Mouse (Mus musculus) neural tube, embryonic 15.5 days (tissue): ENCODE measurements around the gene Npr3. TPM values are rescaled to one million over a fixed set of nuclear protein-coding genes. Genes with fewer than 3 reads are reported as not detected.

Experiments
- ATAC-seq: fragments of 200-750 bp; cut with Nextera tagmentation; 2 replicates; pipeline ENCODE4 v1.8.0; 2017; ENCODE audit warnings: mild to moderate bottlenecking, moderate TSS enrichment, moderate library complexity; ENCODE audit not compliant: low FRiP score
- H3K27ac ChIP-seq: fragments of 300-500 bp; sonication (generic); replicated peaks from 2 replicates; pipeline ENCODE4 v1.5.1; 2015; ENCODE audit warnings: mild to moderate bottlenecking, inconsistent platforms
- H3K27me3 ChIP-seq: fragments of 300-500 bp; sonication (generic); replicated peaks from 2 replicates; pipeline ENCODE4 v1.6.1; 2015; ENCODE audit warnings: inconsistent platforms
- H3K36me3 ChIP-seq: fragments of 300-500 bp; sonication (generic); 2 replicates; pipeline ENCODE4 v1.6.1; 2015; ENCODE audit warnings: inconsistent platforms
- H3K4me1 ChIP-seq: fragments of 300-500 bp; sonication (generic); 2 replicates; pipeline ENCODE4 v1.6.1; 2015; ENCODE audit warnings: inconsistent platforms
- H3K4me2 ChIP-seq: fragments of 300-500 bp; sonication (generic); 2 replicates; pipeline ENCODE4 v1.6.1; 2015; ENCODE audit warnings: inconsistent platforms, mild to moderate bottlenecking, moderate library complexity
- H3K4me3 ChIP-seq: fragments of 300-500 bp; sonication (generic); replicated peaks from 2 replicates; pipeline ENCODE4 v1.5.1; 2015; ENCODE audit warnings: mild to moderate bottlenecking, inconsistent platforms
- H3K9ac ChIP-seq: fragments of 300-500 bp; sonication (generic); replicated peaks from 2 replicates; pipeline ENCODE4 v1.6.1; 2015; ENCODE audit warnings: mild to moderate bottlenecking, inconsistent platforms
- H3K9me3 ChIP-seq: fragments of 300-500 bp; sonication (generic); replicated peaks from 2 replicates; pipeline ENCODE4 v1.6.1; 2016; ENCODE audit warnings: inconsistent platforms
- WGBS: fragments of 180-500 bp; shearing (Covaris S2); methylation state at CpG from one replicate; pipeline ENCODE4 v1.1.7; 2015; ENCODE audit warnings: mixed read lengths; 5-methylcytosine and 5-hydroxymethylcytosine counted together
- polyA plus RNA-seq: library from polyadenylated mRNA; unstranded; fragments of >200 nt; fragmentation: Nextera tagmentation; extraction: Ambion mirVana; gene quantifications from 2 replicates; pipeline ENCODE4 v1.2.1, GENCODE M21; 2015

The Npr3 gene
- polyA plus RNA-seq, result 1.4 and 2.5 TPM in 2 replicates

DNA sequence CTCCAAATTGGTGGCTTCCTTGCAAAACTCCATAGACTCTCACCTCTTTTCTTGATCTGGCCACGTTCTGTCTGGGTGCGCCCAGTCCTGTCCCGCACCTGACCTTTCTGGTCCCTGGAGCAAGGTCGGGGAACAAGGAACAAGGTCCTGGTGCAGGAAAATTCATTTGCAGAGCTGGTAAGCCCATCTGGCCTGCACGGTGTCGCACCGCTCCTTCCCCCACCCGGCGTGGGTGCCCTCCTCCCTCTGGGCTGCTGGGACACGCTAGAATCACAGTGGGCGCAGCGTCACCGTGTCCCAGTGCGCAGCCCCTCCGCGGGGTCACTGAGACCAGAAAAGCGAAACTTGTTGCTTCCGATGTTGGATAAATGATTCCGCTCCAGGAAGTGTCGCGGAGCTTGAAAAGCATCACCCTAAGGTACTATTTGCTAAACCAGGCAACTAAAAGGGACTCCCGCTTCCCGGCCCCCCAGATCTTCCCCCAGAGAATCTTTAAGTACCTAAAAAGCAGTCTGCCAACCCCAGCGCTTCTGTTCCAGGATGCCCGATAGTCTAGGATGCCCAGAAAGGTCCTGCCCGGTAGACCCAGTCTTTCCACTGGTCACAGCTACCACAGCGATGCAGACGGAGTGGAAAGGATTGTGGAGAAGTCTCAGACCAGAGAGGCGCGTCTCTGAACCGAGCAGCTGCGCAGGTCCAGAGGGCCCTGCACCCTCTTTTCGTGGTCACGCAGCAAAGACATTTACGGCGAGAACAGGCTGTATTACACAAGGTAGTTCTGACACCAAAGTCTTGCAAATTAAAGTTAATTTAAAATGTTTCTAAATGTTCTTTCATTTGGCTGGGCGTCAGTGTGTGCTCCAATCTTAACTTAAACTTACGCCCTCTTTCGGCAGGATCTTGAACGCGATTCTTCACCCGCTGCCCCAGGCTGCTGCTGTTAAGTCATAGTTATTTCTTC lies at the start of gene Npr3:
Npr3 (minus strand) TSS at position 717 of the 961 bp plus-strand sequence.
- H3K27ac ChIP-seq, result peak within 1 kb of the TSS; percentile 23; the same call in 1 of the 2 replicates
- WGBS, result 1% methylated on average over 42 of the region's 42 CpGs
- 0 out of 2 replicates have a peak within 1 kb of the TSS, but pooled peaks have one; percentile 26 for H3K9ac ChIP-seq
- H3K4me1 ChIP-seq, result peaks cover 47% of the 10 kb centered on the region
- no peak for ATAC-seq
- H3K36me3 ChIP-seq, result no peaks in the 10 kb centered on the region
- H3K27me3 ChIP-seq, result peaks cover 60% of the 10 kb centered on the region
- H3K9me3 ChIP-seq, result no peaks in the 10 kb centered on the region
- peak within 1 kb of the TSS; percentile 57 for H3K4me3 ChIP-seq
- H3K4me2 ChIP-seq, result peak within 1 kb of the TSS; percentile 97

DNA sequence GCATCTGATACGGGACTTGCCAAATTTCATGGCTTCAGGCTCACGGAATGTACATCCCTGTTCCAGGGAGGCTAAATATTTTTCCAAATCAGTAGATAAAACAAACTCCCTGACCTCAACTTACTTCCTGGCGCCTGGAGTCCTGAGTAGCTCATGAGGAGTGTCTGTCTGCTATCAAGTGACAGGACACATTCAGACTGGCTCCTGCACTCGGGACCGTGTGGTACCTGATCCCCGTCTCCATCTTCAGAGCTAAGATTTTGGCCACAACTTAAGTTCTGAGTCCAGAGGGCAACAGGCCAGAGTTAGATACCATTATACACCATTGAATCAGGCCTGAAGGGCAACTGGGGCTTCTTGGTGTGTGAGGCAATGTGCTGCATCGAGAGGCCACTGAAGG lies 49.0 kb upstream of the Npr3 start:
- whole genome bisulfite sequencing, result 91% methylated on average over 7 of the region's 7 CpGs
- H3K27ac ChIP-seq, result no peak overlapping the region

DNA sequence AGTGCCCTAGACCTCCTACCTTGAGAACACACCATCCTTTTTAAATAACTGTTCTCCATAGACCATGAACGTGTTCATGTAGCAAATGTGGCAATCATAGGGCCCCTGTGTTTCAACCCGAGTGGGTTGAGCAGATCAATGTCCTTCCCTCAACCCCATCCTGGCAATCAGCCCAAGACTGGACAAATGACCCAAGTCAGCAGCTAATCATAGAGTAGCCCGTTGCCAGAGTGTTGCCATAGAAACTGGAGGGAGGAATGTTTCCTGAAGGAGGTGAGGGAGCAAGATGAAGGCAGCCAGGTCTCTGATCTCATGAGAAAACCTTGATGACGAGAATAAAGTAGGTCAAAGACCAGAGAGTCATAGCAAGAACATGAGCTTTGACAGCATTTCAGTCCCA lies 47.1 kb upstream of the Npr3 start:
- Histone ChIP-seq H3K36me3 (no peaks in the 10 kb centered on the region), H3K27ac (no peak overlapping the region), H3K4me2 (no peak overlapping the region), H3K4me3 (no peak overlapping the region), H3K9me3 (no peaks in the 10 kb centered on the region), H3K9ac (no peak overlapping the region), H3K27me3 (no peaks in the 10 kb centered on the region), H3K4me1 (no peaks in the 10 kb centered on the region)
- 67% methylated on average over 4 of the region's 4 CpGs for WGBS
- no peak for ATAC-seq

More for the DNA sequence above, 49.0 kb upstream of the Npr3 start:
- no peak overlapping the region for H3K9ac ChIP-seq
- no peak for ATAC-seq
- H3K36me3 ChIP-seq, result no peaks in the 10 kb centered on the region
- H3K9me3 ChIP-seq, result no peaks in the 10 kb centered on the region
- H3K4me2 ChIP-seq, result no peak overlapping the region
- no peaks in the 10 kb centered on the region for H3K4me1 ChIP-seq
- no peak overlapping the region for H3K4me3 ChIP-seq
- no peaks in the 10 kb centered on the region for H3K27me3 ChIP-seq

- Histone ChIP-seq H3K36me3 (no peaks in the 10 kb centered on the region), H3K27ac (no peak overlapping the region), H3K9me3 (no peaks in the 10 kb centered on the region), H3K4me2 (no peak overlapping the region), H3K4me1 (no peaks in the 10 kb centered on the region), H3K4me3 (no peak overlapping the region), H3K9ac (no peak overlapping the region), H3K27me3 (no peaks in the 10 kb centered on the region)
- no peak for ATAC-seq
- WGBS, result 86% methylated on average over 3 of the region's 3 CpGs
These were observed 45.1 kb upstream of the Npr3 start for GRCm38 (mm10) chr15:11952159-11952558.

DNA sequence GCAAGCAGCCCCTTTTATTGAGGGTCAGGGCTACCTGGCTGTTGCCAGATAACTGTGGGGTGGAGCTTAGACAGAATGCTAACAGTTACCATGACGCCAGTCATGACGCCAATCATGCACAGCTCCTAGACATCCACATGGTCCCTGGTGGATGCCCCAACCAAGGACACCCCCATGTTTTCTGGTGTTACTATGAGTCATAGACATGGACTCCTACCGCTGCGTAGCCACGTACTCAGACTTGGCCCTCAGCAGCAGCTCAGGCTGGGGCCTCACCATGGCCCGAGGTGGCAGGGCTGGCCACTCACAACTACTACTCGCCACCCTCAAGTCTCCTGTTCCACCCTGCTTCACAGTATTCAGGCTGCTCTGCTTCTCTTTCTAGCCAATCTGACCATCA lies 44.1 kb upstream of the Npr3 start:
- H3K9ac ChIP-seq, result no peak overlapping the region
- ATAC-seq, result no peak
- no peaks in the 10 kb centered on the region for H3K36me3 ChIP-seq
- 94% methylated on average over 7 of the region's 7 CpGs for WGBS
- H3K4me2 ChIP-seq, result no peak overlapping the region
- H3K4me3 ChIP-seq, result no peak overlapping the region
- H3K4me1 ChIP-seq, result no peaks in the 10 kb centered on the region
- no peak overlapping the region for H3K27ac ChIP-seq
- no peaks in the 10 kb centered on the region for H3K27me3 ChIP-seq
- H3K9me3 ChIP-seq, result no peaks in the 10 kb centered on the region

- Histone ChIP-seq H3K4me2 (no peak overlapping the region), H3K4me1 (no peaks in the 10 kb centered on the region), H3K36me3 (no peaks in the 10 kb centered on the region), H3K4me3 (no peak overlapping the region), H3K9ac (no peak overlapping the region), H3K27me3 (no peaks in the 10 kb centered on the region), H3K9me3 (no peaks in the 10 kb centered on the region), H3K27ac (no peak overlapping the region)
- 92% methylated on average over 10 of the region's 10 CpGs for WGBS
- ATAC-seq, result no peak
These were observed 43.1 kb upstream of the Npr3 start for GRCm38 (mm10) chr15:11950144-11950543.

DNA sequence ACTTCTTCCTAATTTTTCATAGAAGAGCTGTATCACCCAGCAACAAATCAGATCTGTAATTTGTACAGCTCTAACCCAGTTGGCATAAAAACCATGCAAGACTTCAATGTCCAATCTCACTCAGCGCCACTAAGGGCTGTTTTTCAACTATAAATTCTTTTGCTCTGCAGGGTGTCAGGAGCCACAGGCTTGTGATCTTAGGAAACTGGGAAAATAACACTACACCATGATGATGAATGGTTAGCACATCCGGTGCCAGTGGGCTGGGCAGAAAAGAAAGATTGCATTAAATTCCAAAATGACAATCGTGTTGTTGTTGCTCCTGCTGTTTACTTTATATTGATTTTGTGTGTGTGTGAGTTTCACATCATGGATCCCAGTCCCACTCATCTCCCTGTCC lies 42.4 kb upstream of the Npr3 start:
- Histone ChIP-seq H3K27me3 (no peaks in the 10 kb centered on the region), H3K36me3 (no peaks in the 10 kb centered on the region), H3K9ac (no peak overlapping the region), H3K27ac (no peak overlapping the region), H3K4me2 (no peak overlapping the region), H3K4me1 (no peaks in the 10 kb centered on the region), H3K4me3 (no peak overlapping the region), H3K9me3 (no peaks in the 10 kb centered on the region)
- no peak for ATAC-seq
- 84% methylated on average over 3 of the region's 3 CpGs for WGBS

GRCm38 (mm10) chr15:11940855-11941254 lies 33.8 kb upstream of the Npr3 start:
- no peak for ATAC-seq
- H3K9me3 ChIP-seq, result no peaks in the 10 kb centered on the region
- no peak overlapping the region for H3K27ac ChIP-seq
- 31% methylated on average over 5 of the region's 5 CpGs for WGBS
- H3K4me1 ChIP-seq, result no peaks in the 10 kb centered on the region
- H3K4me2 ChIP-seq, result no peak overlapping the region
- no peak overlapping the region for H3K9ac ChIP-seq
- no peaks in the 10 kb centered on the region for H3K36me3 ChIP-seq
- H3K4me3 ChIP-seq, result no peak overlapping the region
- H3K27me3 ChIP-seq, result no peaks in the 10 kb centered on the region

DNA sequence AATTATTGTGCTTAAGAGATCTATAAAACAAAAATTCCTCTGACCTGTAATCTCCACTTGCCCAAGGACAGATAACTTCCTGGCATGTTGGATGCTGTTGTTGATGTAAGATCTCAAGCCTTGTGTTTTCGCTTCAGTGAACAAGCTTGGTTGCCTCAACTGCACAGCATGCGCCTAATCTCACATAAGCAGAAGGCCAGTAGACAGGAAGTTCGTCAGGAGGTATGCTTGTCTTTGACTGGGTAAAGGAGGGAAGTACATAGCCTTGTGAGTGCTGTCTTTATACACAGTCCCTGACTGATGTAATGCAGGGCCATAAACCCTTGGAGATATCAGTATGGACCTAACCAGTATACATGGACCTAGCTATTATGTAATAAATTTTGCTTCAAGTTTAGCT lies 20.7 kb upstream of the Npr3 start:
- H3K36me3 ChIP-seq, result no peaks in the 10 kb centered on the region
- no peaks in the 10 kb centered on the region for H3K4me1 ChIP-seq
- H3K4me3 ChIP-seq, result no peak overlapping the region
- H3K9ac ChIP-seq, result no peak overlapping the region
- no peak overlapping the region for H3K27ac ChIP-seq
- no peak overlapping the region for H3K4me2 ChIP-seq
- H3K27me3 ChIP-seq, result no peaks in the 10 kb centered on the region
- no peaks in the 10 kb centered on the region for H3K9me3 ChIP-seq
- ATAC-seq, result no peak
- 88% methylated on average over 3 of the region's 3 CpGs for WGBS

GRCm38 (mm10) chr15:11914101-11914500 lies 7.0 kb upstream of the Npr3 start:
- no peak for ATAC-seq
- Histone ChIP-seq H3K4me3 (no peak overlapping the region), H3K9me3 (no peaks in the 10 kb centered on the region)

DNA sequence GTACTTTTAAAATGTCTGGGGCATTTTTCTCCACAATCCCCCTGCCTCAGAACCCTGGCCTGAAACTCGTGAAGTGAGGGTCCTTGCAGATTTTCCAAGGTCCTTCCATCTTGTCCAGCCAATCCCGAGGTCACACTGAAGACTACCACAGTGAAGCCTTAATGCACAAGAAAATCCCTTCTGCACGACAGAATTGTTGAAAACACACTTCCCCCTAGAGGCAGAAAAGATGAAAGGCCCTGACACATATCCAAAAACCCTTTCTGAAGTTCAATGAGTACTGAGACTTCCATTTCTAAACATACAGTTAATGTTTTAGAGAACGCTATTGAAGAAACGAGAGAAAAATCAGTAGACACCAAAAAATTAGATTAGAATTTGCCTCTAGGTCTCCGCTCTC lies 2.8 kb upstream of the Npr3 start:
- 51% methylated on average over 6 of the region's 6 CpGs for WGBS
- Histone ChIP-seq H3K4me1 (peaks cover 28% of the 10 kb centered on the region), H3K9ac (no peak overlapping the region), H3K9me3 (no peaks in the 10 kb centered on the region), H3K4me3 (no peak overlapping the region), H3K4me2 (no peak overlapping the region), H3K36me3 (no peaks in the 10 kb centered on the region), H3K27me3 (peaks cover 31% of the 10 kb centered on the region), H3K27ac (no peak overlapping the region)
- ATAC-seq, result no peak

More at GRCm38 (mm10) chr15:11914101-11914500, 7.0 kb upstream of the Npr3 start:
- Histone ChIP-seq H3K4me1 (no peaks in the 10 kb centered on the region), H3K27me3 (peaks cover 2% of the 10 kb centered on the region; the same call in 1 of the 2 replicates), H3K4me2 (no peak overlapping the region), H3K27ac (no peak overlapping the region), H3K36me3 (no peaks in the 10 kb centered on the region), H3K9ac (no peak overlapping the region)
- 91% methylated on average over 9 of the region's 9 CpGs for WGBS

GRCm38 (mm10) chr15:11908166-11908565 lies 1.1 kb upstream of the Npr3 start:
- Histone ChIP-seq H3K36me3 (no peaks in the 10 kb centered on the region), H3K4me1 (peaks cover 45% of the 10 kb centered on the region), H3K9ac (no peak overlapping the region), H3K4me3 (no peak overlapping the region), H3K27ac (no peak overlapping the region), H3K4me2 (peak overlapping the region; percentile 43), H3K9me3 (no peaks in the 10 kb centered on the region), H3K27me3 (peaks cover 49% of the 10 kb centered on the region)
- ATAC-seq, result no peak
- 15% methylated on average over 11 of the region's 11 CpGs for WGBS
